Mouse (Mus musculus) yolk sac, embryonic 10.5 days (tissue): Measurements from ENCODE around the gene Plekha8.

Experiments used
- DNase-seq: peaks from one replicate; pipeline ENCODE4 v3.0.0-alpha.2; 2017; ENCODE audit warnings: low spot score

Gene Plekha8

GRCm38 (mm10) chr6:54643181-54643580 is 48.3 kb downstream of the Plekha8 start:
- no peak for DNase-seq

DNA sequence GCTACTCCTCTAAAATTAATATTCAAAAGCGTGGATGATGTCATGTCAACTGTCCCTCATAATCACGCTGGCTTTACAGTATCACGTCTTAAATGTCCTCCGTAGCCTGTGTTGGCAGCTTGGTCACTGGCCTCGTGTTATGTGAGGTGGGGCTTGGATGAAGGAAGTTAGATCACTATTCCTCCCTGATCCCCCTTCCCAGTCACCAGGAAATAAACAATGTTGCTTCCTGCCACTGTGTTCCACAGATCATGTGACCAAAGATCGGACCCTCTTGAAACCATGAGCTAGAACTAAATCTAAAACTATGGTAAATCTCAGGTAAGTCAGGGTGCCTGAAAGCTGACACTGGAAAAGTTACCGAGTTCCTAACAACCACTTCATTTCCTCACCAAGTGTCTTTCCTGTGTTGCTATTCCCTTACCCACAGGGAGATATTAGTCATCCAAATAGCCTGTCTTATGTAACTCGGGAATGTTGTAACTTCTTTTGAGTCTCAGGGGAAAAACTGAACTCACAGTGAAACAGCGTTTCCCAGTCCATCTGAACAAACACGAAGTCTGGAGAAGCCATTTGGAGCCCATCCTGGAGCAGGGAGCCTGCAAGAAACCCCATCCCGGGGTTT is 60.7 kb downstream of the Plekha8 start:
- DNase-seq = no peak

- no peak for DNase-seq
Observed at GRCm38 (mm10) chr6:54657861-54658260, 63.0 kb downstream of the Plekha8 start.

DNA sequence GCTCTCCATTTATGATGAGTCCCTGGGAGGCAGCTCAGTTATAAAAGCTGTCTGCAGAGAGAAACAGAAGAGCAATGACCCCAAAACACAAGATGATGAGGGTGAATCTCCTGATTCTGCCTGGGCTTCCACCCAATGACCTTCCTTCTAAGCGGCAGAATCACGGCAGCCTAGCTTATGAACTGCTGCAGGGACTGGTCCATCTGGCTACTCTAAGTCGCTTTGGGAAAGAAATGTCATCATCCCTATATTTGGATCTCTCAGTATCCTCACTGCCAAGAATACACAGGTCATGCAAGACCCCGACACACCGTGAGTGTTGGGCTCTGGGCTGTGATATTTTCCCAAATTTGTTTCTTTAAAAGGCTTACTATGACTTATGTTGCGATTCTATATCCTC is 75.0 kb downstream of the Plekha8 start:
- no peak for DNase-seq

DNA sequence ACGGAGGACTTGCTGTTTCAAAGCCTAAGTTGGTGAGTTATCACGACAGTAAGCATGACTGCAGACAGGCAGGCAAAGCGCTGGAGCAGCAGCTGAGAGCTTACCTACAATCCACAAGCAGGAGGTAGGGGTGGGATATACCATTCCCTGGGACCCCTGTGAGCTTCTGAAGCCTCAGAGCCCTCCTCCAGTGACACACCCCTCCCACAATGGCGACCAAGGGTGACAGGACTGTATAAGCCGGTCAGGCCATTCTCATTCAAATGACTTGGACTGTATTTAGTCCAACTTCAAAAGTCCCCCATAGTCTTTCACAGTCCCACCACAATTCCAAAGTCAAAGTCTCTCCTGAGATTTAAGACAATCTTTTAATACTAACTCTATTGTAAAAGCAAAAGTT is 78.0 kb downstream of the Plekha8 start:
- no peak for DNase-seq

DNA sequence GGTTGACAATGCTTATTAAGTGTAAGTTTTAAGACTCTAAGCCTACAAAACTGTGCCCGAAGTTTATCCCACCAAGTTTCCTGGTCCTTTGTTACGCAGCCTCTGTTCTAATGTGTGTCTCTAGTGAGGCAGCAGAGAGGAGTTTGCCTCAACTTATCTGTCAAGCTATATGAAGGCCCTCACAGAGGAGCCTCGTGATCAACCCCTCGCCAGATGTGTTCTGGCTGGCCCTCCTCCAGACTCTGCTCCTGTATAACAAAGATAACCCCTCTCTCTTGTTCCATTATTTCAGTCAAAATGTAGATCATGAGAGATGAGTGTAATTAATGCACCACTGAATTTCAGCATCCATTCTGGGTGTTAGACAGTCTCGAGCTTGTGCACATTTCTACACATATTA is 84.8 kb downstream of the Plekha8 start:
- no peak for DNase-seq

DNA sequence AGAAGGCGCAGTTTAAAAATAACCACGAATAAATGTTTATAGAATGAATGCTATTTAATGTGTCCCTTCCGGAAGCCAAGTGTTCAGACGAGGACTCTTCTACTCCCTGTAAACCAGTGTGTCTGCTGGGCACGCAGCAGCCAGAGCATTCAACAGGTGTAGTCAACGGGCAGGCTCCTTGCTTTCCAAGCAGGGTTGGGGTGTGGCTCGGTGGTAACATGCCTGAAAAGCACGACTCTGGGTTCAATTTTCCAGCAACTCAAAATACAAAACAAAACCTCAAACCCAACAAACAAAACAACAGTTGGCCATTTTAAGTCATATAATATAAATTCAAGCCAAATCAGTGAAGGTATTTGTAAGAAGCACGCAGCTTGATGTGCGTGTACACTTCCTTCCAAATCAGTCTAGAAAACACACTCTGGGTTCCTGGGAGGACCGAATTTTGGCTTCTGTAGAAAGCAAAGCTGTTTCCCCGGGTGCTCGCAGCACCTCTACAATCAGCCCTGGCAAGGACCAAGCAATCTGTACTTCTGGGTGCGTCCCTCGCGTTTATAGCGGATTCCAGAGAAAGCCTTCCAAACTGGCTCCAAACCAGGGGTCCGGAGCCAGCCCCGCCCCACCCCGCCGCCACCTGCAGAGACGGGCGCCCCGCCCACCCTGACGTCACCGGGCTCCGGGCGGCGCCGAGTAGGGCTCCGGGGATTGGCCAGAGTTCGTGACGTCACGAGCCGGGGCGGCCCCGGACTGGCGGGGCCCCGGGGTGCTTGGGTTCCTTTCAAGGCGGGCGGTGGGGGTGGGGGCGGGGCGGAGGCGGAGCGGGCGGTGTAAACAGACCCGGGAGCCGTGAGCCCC is 86.2 kb downstream of the Plekha8 start, which contains the start of gene Mturn:
Gene Mturn, plus strand, starts transcription at position 734 of the 855 bp plus-strand sequence.
- peak; percentile 95 for DNase-seq

DNA sequence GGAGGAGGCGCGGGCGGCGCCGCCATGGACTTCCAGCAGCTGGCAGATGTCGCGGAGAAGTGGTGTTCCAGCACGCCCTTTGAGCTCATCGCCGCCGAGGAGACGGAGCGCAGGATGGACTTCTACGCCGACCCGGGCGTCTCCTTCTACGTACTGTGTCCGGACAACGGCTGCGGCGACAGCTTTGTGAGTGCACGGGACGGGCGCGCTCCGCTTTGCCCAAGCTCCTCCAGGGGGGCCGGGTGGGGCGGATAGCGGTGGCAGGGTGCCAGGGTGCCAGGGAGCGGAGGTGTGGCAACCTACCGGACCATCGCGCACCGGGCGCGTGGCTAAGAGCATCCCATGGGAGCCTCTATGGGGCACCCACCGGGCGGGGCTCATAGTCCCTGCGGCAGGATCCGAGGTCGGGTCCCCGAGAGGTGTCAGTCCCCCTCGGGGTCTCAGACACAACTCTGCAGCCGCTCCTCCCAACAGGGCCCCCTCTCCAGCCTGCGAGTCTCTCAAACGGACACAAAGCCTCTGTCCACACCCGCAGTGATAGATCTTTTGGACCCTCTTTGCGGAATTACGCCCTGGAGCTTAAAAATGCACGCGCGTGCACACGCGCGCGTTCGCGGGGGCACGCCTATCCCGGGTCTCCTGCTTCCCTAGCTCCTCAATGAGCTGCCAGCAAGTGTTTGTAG is 87.0 kb downstream of the Plekha8 start:
- no peak for DNase-seq

- no peak for DNase-seq
Observed at GRCm38 (mm10) chr6:54684085-54684484, 89.2 kb downstream of the Plekha8 start.

GRCm38 (mm10) chr6:54685103-54685502 is 90.2 kb downstream of the Plekha8 start:
- no peak for DNase-seq

- DNase-seq = no peak
Observed at GRCm38 (mm10) chr6:54685716-54686395, 90.9 kb downstream of the Plekha8 start.

- no peak for DNase-seq
Observed at GRCm38 (mm10) chr6:54686946-54687737, 92.2 kb downstream of the Plekha8 start.

DNA sequence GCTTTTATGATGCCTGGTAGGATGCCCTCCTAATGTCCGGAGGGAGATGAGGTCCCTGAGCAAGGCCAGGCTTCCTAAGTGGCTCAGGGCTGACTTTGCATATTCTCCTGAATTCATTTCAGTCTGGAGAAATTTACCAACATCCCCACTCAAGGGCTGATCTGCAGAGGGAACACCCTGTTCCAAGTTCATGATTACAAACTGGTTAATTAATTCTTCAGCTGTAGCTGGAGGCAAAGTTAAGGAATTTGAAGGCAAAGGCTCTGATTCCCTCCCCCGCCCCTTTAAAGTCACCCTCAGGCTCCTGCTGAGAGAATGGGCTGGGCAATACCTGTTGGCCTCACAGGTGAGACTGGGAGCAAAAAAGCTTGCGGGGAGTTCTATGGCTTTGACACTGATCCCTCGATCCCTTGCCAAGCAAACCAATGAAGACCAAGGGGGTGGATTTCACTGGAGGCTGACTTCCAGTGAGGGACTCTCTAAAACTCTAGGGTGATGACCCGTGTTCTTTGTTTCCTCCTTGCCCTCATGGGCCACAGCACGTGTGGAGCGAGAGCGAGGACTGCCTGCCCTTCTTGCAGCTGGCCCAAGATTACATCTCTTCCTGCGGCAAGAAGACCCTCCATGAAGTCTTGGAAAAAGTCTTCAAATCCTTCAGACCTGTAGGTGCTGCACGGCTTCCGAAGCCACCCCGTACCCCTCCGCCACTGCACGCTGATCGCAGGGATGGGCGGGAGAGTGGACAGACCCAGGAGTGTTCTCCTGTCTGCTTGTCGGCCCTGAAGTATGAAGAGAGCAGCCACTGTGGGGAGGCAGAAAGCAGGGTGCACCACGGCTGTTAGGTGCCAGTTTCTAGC is 93.8 kb downstream of the Plekha8 start:
- no peak for DNase-seq

- no peak for DNase-seq
Observed at GRCm38 (mm10) chr6:54689686-54690085, 94.8 kb downstream of the Plekha8 start.

DNA sequence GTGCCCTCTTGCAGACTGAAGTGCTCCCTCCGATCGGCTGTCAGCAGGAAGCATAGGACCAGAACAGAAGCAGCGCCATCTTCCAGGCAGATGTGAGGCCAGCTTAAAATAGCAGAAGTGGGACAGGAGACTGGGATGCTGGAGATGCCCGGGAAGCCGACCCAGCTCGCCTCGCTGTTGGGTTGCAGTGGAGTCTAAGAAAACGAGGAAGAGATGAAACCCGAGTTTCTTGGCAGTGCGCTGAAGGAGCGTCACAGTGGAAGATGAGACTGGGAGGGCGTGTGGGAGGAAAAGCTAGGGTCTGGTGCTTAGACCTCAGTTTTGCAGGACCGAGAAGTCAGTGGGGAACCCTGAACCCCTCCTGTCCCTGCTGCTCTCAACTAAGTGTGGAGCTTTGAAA is 95.9 kb downstream of the Plekha8 start:
- no peak for DNase-seq

- no peak for DNase-seq
Observed at GRCm38 (mm10) chr6:54691368-54692116, 96.6 kb downstream of the Plekha8 start.

GRCm38 (mm10) chr6:54692201-54692600 is 97.3 kb downstream of the Plekha8 start:
- DNase-seq = no peak

- no peak for DNase-seq
Observed at GRCm38 (mm10) chr6:54693286-54693685, 98.4 kb downstream of the Plekha8 start.
